In the genomic region with DNA sequence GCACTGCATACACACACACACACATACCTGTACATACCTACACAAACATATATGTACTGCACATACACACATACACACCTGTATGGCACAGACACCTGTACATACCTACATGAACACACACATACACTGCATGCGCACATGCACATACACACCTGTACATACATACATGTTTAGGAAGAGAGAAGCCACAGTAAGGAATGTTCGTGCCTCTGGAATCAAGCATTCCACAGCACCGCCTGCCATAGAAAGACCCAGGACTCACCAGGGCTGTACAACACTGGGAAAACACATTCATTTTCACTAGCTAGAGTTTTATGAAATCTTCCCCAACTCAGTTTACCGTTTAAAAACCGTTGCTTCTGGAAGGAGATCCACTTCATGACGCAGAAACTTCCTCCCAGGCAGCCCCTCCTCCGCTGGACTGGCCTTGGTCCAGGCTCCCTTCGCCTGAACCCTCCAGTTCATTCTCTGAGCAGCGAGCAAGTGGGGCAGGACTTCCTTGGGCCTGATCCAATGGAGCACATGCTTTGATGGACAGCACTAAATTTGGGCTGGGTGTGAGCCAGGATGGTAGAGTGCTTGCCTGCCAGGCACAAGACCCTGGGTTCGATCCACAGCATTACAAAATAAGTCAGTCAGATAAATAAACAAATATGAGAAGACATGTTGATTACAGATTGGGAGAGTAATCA, we compare ENCODE assay signal across 12 mouse cellular contexts. TPM values are rescaled to one million over a fixed set of nuclear protein-coding genes. Genes with fewer than 3 reads are reported as not detected.
DNase-seq lines count a peak whose midpoint lies in the region; ATAC-seq lines count a peak whose summit lies in the region.
"Had no signal": no experiment of that assay in that cellular context is flagged by ENCODE, and none has a peak within 500 bp of the region (broad histone marks: within the 10 kb centered on the region; RNA-seq: fewer than 3 reads in every experiment).

No protein-coding gene starts in this region.

- no peaks in the 10 kb centered on the region for H3K4me1 ChIP-seq in midbrain, embryonic 16.5 days (ENCODE audit: control insufficient read depth, insufficient read depth, low read length)
- H3K4me1 ChIP-seq: midbrain, embryonic 12.5 days had no signal

- no peaks in the 10 kb centered on the region for H3K27me3 ChIP-seq in midbrain, embryonic 16.5 days (ENCODE audit: control insufficient read depth, insufficient read depth, low read depth, low read length)
- H3K27me3 ChIP-seq: heart, embryonic 15.5 days; midbrain, embryonic 12.5 days had no signal

- no peak overlapping the region for H3K4me3 ChIP-seq in midbrain, embryonic 16.5 days (ENCODE audit: low read depth, low read length)
- H3K4me3 ChIP-seq: heart, embryonic 15.5 days; midbrain, embryonic 12.5 days had no signal

- 79% methylated on average over 10 of the region's 10 CpGs for WGBS in midbrain, embryonic 16.5 days

- intact Hi-C loops in left cerebral cortex, postnatal 10 days (cut with DNase I), result no loop called here
- intact Hi-C loops in heart, postnatal 14 days (cut with DNase I), result no loop called here

- no peak overlapping the region for H3K9ac ChIP-seq in midbrain, embryonic 16.5 days (ENCODE audit: low read depth, low read length)
- H3K9ac ChIP-seq: heart, embryonic 15.5 days; midbrain, embryonic 12.5 days had no signal

- ATAC-seq in midbrain, embryonic 16.5 days, result no peak

- no peak overlapping the region for H3K4me2 ChIP-seq in midbrain, embryonic 16.5 days (ENCODE audit: low read length)
- H3K4me2 ChIP-seq: heart, embryonic 15.5 days; midbrain, embryonic 12.5 days had no signal

- DNase-seq in left cerebral cortex, postnatal 10 days (ENCODE audit: extremely low spot score in 1 of 2, low spot score in 2 of 2), result peak; percentile 8 to 57
- no peak for DNase-seq in left cerebral cortex, adult 9 months (ENCODE audit: low spot score in 2 of 2)
- DNase-seq in fibroblast of lung, adult 2 months (ENCODE audit: low read depth), result peak; percentile 16
- DNase-seq in heart, postnatal 14 days, result peak; percentile 60 to 62
- DNase-seq in lung, postnatal 14 days, result peak; percentile 59
- DNase-seq in Muller cell, postnatal 12 days (ENCODE audit: inconsistent ontology term), result no peak
- no peak for DNase-seq in frontal cortex, adult 2 months (ENCODE audit: extremely low spot score in 1 of 2, low spot score in 1 of 2)
- DNase-seq: cerebellum, adult 8-10 months had no signal

- H3K9me3 ChIP-seq in midbrain, embryonic 16.5 days (replicated peaks; ENCODE audit: control insufficient read depth, low read length, poor library complexity, severe bottlenecking), result no peaks in the 10 kb centered on the region
- H3K9me3 ChIP-seq: heart, embryonic 15.5 days; midbrain, embryonic 12.5 days had no signal

- no peak overlapping the region for H3K27ac ChIP-seq in midbrain, embryonic 16.5 days (ENCODE audit: low read length)
- H3K27ac ChIP-seq: heart, embryonic 15.5 days; midbrain, embryonic 12.5 days had no signal

- no peaks in the 10 kb centered on the region for H3K36me3 ChIP-seq in midbrain, embryonic 16.5 days (ENCODE audit: control insufficient read depth, insufficient read depth, low read length)
- H3K36me3 ChIP-seq: G1E; heart, embryonic 15.5 days; midbrain, embryonic 12.5 days had no signal

RNA-seq across cellular contexts. Expression of gene Lrrc30, which starts 5.7 kb away (rescaled TPM):
- total RNA-seq in left cerebral cortex, postnatal 10 days (2021), result not detected
- total RNA-seq in heart, postnatal 14 days (2021), result under 1 TPM; 0.32 to 0.50 TPM
- polyA plus RNA-seq in frontal cortex, adult 2 months (2012; rRNA removed), result not detected in 2 replicates
- not detected in 2 replicates for polyA plus RNA-seq in midbrain, embryonic 16.5 days (2015; fragmentation: Nextera tagmentation; extraction: Ambion mirVana)
- total RNA-seq: G1E had no signal
- polyA plus RNA-seq: G1E; heart, embryonic 15.5 days; midbrain, embryonic 12.5 days had no signal

RNA-seq across cellular contexts. Expression of gene Lama1, which starts 58.8 kb away (rescaled TPM):
- total RNA-seq in left cerebral cortex, postnatal 10 days (2021), result 1 to 10 TPM; 5.8 to 6.8 TPM
- under 1 TPM; 0.45 to 0.54 TPM for total RNA-seq in heart, postnatal 14 days (2021)
- polyA plus RNA-seq in frontal cortex, adult 2 months (2012; rRNA removed), result 1.1 and 2.0 TPM in 2 replicates
- 5.4 and 5.6 TPM in 2 replicates for polyA plus RNA-seq in midbrain, embryonic 16.5 days (2015; fragmentation: Nextera tagmentation; extraction: Ambion mirVana)
- polyA plus RNA-seq: G1E had no signal

Comparison
In these comparisons a context has a peak if more than half of its experiments do, and no peak if none do; other contexts are left out.
1. DNase-seq: peak in left cerebral cortex, postnatal 10 days (2 of 2), fibroblast of lung, adult 2 months (single experiment), heart, postnatal 14 days (2 of 2) and lung, postnatal 14 days (single experiment); none in left cerebral cortex, adult 9 months (0 of 2), Muller cell, postnatal 12 days (single experiment) and frontal cortex, adult 2 months (0 of 2).
2. RNA of gene Lama1, which starts 58.8 kb away (total RNA-seq): 5.8 to 6.8 TPM in left cerebral cortex, postnatal 10 days; 0.45 to 0.54 TPM in heart, postnatal 14 days; every median in the first group is over 4 times any median in the second.